Mouse (Mus musculus) c-Kit-negative CD71-positive TER-119-positive erythroid progenitor cells, embryonic 14.5 days (primary cell): Measurements from ENCODE around the gene Ddx17.

ENCODE experiments used
- DNase-seq: peaks from one replicate; pipeline ENCODE4 v3.0.0-alpha.2; 2013; ENCODE audit warnings: low read depth, low spot score

Gene Ddx17

DNA sequence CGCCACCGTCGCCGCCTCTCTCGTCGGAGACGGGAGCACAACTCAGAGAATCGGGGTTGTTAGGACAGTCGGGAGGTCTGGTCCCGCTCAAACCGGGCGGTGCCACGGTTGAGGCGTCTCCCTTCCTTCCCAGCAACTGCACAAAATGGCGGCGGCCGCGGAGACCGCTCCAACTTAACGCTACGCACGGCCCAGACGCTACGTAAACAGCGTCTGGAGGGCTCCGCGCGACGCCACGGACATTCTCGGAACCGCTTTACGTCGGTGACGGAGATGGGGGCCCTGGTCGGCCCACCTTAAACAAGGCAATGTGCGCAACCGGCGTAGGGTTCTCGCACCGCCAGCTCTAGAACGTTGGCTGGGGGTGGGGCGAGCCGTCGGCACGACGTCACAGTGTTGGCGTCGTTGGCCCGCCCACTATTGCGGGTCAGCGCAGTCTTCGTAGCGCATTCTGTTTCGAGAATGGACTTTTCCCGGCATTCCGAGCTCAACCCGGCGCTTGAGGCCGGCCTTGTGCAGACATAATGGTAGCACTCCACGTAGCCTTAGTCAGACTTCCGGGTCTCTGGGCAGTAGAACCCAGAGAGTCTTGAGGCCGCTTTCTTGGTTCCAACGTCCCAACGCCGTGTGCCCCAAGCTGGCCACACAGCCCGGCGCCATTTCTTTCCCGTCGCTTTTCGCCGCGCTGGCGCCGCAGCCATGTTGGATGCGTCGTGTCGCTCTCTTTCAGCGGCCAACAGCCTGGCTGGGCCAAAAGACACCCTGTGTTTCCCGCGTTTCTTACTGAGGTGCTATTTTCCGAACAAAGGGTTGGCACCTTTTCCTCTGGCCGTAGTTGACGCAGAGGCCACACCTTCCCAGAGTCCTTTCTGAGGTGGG, at the start of gene Ddx17:
TSS of gene Ddx17 (minus strand) at position 332 of the 879 bp plus-strand sequence.
- peak; percentile 90 for DNase-seq

DNA sequence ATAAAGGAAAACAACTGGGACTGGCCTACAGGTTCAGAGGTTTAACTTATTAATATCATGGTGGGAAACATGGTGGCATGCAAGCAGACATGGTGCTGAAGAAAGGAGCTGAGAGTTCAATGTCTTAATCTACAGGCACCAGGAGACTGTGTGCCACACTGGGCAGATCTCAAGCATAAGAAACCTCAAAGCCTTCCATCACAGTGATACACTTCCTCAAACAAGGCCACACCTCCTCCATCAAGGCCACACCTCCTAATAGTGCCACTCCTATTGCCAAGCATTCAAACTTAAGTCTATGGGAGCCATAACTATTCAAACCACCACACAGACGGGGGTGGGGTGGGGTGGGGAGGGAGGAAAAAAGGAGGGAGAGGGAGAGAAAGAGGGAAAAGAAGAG, 35.0 kb upstream of the Ddx17 start:
- no peak for DNase-seq

DNA sequence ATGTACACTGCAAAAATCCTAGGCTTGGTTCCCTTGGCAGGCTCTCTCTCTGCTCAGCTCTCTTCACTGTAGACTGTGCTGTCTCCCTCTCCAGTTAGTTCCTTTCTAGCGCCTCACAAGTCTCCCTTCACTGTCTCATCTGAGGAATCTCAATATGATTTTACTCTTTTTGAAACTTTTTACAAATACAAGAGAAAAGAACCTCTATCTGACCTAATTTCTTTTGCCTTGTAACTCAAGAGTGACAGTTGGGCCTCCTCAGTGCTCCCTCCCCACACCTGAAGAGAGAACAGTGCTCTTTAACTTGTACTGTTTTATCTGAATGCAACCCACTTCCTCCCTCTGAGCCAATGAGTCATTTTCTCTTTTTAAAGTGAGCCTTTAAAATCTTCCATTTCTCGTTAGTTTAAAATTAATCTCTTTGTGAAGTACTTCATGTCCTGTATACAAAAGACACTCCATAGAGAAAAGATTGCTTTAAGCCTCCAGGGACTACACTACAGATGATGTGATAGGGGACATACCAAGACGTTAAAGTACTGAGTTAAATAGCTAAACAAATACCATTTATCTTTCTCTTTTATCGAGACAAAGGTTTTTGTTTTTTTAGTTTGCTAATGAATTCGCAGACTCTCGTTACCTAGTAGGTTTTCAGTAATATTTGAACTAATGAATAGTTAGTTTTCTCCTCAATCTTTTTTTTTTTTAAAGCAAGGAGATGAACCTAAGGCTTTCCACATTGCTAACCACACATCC, 31.3 kb upstream of the Ddx17 start:
- DNase-seq = no peak

DNA sequence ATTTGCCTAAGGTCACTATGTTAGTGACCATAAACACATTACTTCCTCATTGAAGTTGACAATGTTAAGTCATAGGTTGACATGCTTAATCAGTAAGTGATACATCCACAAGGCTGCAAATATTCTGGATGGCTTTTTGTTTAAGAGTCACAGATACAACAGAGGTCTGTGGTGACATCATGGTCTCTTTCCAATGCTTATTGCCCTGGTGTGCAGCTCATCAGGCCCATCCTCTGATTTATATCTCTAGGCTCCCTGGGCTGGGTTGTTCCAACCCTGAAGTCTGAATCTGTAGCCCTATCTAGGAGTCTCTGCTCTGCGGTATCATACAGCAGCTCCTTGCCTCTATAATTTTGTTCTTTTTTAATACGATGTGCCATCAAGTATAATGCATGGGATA, 30.4 kb upstream of the Ddx17 start:
- no peak for DNase-seq

DNA sequence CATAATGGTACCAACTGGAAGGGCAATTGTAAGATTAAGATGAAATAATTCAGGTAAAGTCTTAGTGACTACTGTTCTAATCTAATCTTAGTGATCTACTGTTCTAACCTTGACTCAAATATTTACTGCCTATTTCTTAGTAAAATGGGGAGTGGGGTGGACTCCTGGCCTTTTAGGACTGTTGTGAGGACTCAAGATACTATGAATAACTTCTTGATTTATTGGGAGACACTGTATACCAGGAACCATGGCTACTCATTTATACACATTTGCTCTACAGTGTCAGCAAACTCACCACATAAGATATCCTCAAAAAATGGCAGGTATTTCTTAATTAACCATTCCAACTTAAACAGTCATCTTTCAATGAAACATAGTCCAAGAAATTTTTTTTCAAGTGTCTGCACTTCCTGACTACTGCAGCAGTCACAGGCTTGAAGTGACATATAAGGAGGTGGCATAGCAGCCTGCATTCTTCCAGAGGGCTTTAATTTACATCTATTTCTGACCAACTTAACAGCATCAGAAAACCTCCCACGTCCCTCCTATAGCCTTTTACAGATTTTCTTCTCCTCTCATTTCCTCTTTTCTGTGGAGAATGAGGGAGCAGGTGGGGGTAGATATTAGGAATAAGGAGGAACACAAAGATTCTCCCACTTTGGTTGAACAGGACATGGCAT, 29.1 kb upstream of the Ddx17 start:
- no peak for DNase-seq

DNA sequence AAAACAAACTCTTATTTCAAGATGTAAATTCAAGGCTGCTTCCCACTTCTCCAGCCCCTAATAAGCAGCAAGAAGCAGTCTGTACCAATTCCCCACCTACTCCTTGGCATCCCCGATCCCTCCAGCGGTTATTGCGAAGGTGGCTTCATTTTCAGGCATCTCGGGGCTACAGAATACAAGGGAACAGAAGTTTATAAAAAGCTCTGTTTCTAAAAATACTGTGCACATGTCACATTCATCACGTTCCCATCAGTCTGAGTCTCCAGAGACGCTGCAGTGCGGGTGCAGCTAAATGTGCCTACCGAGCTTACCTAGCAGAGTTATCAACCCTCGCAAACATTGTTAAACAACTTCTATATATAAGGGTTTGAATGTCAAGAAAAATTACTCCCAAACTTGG, 15.9 kb upstream of the Ddx17 start:
- no peak for DNase-seq

DNA sequence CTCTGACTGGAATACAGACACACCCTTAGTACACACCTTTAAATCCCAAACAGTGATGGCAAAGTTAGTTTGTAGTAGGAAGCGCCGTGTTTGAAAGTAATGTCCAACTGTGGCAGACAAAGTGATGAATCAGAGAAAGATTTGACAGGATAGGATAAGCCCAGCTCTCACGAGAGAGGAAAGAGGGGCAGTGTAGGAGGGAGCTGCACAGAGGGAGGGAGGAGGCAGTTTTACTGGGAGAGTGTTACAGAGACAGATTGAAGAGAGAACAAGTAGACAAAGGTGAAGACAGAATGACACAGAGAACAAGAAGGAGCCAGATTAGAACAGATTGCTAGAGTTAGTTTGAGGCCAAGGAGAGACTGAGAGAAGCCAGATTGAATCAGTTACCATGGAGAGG, 13.1 kb upstream of the Ddx17 start:
- no peak for DNase-seq

DNA sequence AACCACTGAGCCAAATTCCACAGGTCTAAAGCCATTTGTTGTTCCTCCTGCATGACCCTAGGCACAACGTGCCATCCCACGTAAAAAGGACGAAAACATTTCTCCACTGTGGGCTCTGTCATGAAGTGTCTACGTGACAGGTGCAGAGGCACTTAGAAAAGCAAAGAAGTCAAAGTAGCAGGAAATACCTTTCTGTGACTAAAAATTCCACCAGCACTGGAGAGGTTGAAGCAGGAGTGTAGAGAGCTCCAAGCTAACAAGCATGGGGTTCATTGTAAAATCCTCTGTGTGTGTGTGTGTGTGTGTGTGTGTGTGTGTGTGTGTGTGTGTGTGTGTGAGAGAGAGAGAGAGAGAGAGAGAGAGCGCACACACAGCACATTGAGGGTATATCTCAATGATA, 6.0 kb upstream of the Ddx17 start:
- no peak for DNase-seq

DNA sequence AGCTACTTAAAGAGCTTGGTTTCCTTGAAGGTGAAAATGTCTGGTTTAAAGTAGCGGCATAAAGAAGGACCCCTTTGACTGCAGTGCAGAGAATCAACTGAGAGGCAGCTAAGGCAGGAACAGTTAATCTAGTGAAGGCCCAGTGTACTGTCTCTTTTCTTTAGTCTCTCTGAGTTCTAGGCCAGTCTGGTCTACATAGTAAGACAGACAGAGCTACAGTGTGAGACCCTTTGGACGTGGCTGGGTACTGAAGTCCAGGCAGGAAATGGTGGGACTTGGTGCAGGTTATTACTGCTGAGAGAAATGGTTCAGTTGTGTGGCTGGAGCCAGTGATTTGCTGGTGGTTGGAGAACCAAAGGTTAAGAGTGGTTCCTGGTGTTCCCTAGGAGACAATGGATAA, 1.7 kb upstream of the Ddx17 start:
- DNase-seq = no peak

DNA sequence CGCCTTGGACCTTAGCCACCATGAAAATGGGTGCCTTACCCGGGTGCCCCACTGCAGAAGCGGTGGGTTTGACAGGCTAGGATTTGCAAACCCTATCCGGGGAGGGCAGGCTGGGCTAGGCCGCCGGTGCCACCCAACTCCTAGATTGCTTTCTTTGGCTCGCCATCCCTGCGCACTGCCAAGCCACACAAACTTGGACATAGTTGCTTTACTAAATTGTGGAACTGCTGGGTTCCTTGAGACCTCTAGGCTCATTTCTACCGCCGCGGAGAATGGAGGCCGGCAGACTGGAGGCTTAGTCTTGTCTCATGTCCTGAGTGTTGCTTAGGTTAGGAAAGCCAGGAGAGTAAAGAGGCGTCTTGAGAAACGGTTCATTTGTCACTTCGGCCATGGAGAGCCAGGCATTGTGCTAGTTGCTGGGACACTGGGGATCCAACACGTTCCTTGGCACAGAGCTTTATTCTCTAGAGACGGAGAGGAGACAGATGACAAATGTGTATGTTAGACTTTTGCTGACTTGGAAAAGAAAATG, 814 bp upstream of the Ddx17 start:
- no peak for DNase-seq

DNA sequence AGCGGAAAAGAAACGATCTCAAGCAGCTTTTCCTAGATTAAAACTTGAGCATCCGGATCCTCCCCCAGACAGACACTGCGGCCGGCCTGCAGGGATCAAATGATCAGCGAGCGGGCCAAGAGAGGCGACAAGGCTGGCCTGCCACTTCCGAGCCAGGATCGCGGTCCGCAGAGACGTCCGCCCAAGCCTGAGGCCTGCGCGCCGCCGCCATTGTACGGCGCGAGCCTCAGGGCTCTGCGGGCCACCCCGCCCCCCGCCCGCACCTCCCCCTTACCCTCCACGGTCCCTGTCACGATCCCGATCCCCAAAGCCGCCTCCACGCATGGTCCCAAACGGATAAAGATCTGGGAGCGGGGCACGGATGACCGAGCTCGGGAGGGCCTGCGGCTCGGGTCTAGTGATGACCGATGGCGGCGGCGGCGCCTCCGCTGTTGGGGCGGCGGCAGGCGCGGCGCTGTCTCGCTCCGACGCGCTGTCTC, 581 bp downstream of the Ddx17 start:
- peak; percentile 55 for DNase-seq

DNA sequence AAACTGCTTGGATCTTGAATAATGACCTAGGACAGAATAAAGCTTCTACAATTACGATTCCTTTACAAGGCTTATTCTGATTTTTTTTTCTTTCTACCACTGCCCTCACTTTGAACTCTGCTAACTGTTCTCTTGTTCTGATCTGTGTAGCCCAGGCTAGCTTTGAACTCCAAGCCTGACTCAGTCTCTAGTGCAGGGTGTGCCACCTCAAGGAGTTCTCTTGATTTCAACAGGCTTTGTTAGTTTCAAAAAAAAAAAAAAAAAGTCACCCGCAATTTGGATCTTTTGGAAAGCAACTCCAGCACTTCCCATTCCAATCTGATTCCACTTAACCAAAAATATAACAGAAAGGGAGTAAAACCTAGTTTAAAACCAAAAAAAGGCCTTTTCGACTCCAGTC, 1.0 kb downstream of the Ddx17 start:
- DNase-seq = no peak

DNA sequence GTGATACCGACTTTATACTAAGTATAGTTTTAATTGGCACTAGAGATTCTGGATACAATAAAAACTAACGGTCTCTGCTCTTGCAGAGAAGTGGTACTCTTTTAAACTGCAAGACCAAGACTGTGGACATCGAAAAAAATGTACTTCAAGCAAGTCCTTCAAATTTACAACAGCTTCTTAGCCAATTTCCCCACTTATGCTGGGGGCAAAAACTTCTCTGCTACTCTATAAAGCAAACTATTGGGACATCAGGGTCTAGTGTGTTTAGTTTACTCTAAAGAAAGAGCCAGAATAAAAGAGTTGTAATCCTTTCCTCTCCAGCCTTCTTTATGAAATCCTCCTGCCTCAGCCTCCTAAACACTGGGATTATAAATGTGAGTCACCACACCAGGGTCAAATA, 2.6 kb downstream of the Ddx17 start:
- DNase-seq = no peak

DNA sequence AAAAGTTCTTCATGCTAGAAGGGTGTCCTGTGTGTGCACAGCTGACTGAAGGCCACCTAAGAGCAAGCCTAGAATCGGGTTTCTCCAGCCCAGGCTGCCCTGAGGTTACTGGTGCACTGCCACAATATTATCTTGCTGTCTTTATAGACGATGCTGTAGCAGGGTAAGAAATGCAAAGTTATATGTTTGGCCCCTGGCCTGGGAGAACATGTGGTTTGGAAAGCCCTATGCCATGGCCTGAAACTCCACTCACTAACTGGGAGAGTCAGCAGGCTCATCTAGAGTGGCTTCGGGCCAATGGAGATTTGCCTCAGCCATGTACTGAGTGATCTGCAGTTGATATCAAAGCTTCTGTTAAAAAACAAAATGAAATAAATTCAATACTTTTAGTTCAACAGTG, 12.7 kb downstream of the Ddx17 start:
- no peak for DNase-seq

DNA sequence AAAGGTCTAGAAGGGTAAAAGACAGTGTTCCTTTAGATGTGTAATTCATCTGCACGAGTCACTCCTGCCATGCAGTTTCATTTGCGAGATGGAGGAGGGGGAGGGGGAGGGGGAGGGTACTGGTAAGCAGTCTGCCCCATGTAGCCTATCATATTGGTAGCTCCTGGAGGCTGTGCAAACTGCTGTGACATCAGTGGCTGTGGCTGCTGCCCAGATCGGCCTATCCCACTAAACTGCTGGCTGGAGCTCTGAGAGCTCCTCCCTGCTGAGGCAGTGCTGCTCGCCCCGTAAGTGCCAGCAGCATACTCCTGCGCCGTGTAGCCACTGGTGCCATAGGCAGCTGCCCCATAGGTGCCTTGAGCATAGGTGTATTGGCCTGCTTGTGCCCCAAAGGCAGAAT, 16.6 kb downstream of the Ddx17 start:
- no peak for DNase-seq

DNA sequence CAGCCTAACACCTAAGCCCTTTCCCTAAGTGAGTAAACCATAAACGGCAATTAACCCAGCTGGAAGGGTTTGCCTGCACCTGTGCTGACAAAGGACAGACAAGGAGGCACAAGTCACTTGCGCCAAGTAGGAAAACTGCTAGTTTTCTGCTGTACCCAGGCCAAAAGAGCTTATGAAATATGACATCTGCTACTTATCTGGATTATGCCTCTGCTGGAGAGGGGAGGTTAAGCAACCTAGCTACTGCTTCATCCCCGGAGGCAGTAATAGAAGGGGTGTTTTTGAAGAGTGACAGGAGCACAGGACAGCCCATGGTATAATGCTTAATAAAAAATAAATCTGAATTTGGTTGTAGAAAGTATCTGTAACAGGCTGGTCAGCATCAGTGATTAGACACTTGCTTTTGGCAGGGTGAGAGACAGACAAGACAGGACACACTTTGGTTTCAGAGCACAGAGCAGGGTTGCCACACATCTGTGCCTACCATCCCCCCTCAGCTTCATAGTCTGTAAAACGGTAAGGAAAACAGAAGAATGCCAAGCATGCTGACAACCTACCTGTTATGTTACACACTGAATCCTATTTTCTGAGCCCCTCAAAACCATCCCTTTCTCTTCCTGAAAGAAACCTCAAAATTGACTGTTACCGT, 18.4 kb downstream of the Ddx17 start:
- DNase-seq = no peak

DNA sequence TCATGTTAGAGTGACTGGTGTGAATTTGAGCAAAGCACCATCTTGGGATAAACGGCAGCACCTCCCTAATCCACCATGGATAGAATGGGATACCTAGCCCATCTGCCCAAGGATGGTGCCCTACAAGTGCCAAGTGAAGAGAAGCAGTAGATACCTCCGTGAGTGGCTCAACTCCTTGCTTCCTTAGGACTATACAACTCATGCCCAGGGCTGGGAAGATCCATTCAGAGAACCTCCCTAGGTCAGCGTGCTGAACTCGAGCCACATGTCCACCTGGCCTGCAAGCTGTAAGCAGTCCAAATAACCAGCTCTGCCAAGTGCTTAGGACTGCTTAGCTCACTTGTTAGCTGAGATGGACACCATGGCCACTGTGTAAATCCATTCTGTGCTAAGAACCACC, 19.3 kb downstream of the Ddx17 start:
- no peak for DNase-seq

DNA sequence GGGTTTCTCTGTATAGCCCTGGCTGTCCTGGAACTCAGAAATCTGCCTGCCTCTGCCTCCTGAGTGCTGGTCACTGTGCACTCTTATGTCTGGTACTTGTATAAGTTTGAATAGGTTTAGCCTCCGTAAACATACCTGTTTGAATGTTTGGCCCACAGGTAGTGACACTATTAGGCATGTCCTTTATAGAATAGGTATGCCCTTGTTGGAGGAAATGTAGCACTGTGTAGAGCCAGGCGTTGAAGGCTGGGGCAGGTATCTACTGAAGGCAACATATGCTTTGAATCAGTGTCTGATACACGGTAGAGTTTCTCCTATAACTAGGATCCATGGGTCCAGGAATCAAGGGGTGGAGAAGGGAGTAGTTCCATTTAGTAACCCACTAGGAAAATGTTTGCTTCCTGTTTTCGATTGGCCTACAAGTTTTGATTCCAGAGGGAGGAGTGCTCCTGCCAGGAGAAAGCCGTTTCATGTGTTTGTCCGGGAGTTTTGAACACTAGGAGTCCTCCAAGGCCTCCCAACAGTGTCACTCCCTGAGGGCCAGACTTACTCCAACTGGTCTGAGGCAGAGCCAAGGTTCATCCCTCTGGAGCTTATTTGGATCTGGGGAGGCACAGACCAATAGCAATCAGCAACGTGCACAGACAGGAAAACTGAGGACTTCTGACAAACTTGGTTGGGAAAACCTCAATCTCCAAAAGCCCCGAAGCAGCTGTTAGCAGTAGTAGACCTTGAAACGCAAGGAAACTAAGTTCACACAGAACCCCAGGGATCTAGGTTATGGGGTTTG, 20.4 kb downstream of the Ddx17 start:
- DNase-seq = no peak

DNA sequence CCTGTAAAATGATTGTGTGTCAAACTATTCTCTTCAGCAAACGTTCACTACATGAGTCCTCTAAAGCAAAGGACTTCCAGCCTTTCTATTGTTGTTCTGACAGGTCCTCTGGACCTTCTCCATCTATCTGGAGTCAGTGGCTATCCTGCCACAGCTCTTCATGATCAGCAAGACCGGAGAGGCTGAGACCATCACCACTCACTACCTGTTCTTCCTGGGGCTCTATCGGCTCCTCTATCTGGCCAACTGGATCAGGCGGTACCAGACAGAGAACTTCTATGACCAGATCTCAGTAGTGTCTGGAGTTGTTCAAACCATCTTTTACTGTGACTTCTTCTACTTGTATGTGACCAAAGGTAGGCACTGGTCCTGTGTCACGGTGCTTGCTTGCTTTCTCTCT, 21.0 kb downstream of the Ddx17 start:
- DNase-seq = no peak

DNA sequence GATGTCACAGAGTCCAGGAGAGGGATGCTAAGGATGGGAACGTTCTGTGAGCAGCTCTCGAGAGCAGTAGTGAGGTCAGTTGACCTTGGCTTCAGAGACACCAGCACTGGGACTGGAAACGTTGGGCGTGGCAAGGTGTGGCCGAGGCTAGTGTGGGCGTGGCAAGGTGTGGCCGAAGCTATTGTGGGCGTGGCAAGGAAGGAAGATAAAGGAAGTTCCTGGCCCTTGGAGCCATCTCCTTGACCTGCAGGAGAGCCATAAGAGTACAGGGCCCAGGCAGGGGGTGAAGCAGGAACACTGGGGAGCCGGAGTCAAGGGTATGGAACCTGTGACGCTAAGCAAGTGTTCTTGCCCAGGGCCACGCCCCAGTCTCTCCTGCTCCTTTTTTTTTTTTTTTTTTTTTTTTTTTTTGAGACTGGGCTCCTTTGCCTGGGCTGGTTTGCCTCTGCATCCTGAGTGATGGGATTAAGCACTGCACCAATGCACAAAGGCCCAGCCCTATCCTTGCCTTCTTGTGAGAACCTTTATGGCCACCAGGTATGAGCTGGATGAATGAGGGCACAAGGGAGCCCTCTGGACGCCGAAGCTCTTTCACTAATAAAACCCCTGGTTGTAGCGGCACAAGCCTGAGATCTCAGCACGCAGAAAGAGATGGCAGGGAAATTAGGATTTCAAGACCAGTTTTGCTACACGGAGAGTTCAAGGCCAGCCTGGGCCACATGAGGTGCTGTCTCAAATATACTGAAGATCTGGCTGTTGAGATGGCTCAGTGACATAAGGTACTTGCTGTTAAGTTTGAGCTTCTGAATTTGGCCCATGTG, 26.9 kb downstream of the Ddx17 start:
- peak; percentile 43 for DNase-seq
